Mouse (Mus musculus): ENCODE results near the gene E2f8. TPM values are rescaled to one million over a fixed set of nuclear protein-coding genes. Genes with fewer than 3 reads are reported as not detected.

The E2f8 gene
- total and polyA plus RNA-seq, 3 experiments = 8.9 to 49.4 (median 39.3) TPM

- Histone ChIP-seq H3K27ac (ENCODE audit: control insufficient read depth, low read depth, low read length) (no peak overlapping the region), H3K36me3 (ENCODE audit: control insufficient read depth in 1 of 2, insufficient read depth in 2 of 2, low read length in 2 of 2) (no peaks in the 10 kb centered on the region), H3K9me3 (replicated peaks; ENCODE audit: insufficient read depth, low read length) (no peaks in the 10 kb centered on the region), H3K9ac (ENCODE audit: control insufficient read depth, low read depth, low read length, poor library complexity, severe bottlenecking) (no peak overlapping the region), H3K27me3 (ENCODE audit: control insufficient read depth in 1 of 2, insufficient read depth in 2 of 2, low read length in 2 of 2) (peaks cover 0 to 3% of the 10 kb centered on the region in 2 experiments; a peak in 2 of 4 replicates), H3K4me3 (ENCODE audit: control insufficient read depth in 1 of 2, insufficient read depth in 1 of 2, low read depth in 2 of 2, low read length in 2 of 2) (no peak overlapping the region), H3K4me1 (ENCODE audit: control insufficient read depth in 1 of 2, insufficient read depth in 2 of 2, low read length in 2 of 2) (peaks cover 3 to 4% of the 10 kb centered on the region in 2 experiments; a peak in 2 of 4 replicates), H3K79me2 (ENCODE audit: control insufficient read depth, insufficient read depth, low read length, poor library complexity) (no peaks in the 10 kb centered on the region)
- no peak for DNase-seq (ENCODE audit: low read depth, low spot score)
- TF ChIP-seq MXI1 (IDR thresholded peaks at IDR 0.05; ENCODE audit: low read depth, low read length) = no peak
- TF ChIP-seq MYB (IDR thresholded peaks at IDR 0.05; ENCODE audit: low read depth, low read length) = no peak
- TF ChIP-seq POLR2A (IDR thresholded peaks at IDR 0.05; ENCODE audit: control insufficient read depth in 1 of 2, insufficient read depth in 1 of 2, low read depth in 1 of 2, low read length in 2 of 2, poor library complexity in 1 of 2) = no peak
- TF ChIP-seq ZC3H11A (IDR thresholded peaks at IDR 0.05; ENCODE audit: low read depth, low read length) = no peak
- no peak for TF ChIP-seq E2F4 (IDR thresholded peaks at IDR 0.05; ENCODE audit: borderline replicate concordance, low read depth, low read length)
- TF ChIP-seq NELFE (IDR thresholded peaks at IDR 0.05; ENCODE audit: low read depth, low read length) = no peak
- no peak for TF ChIP-seq RCOR1 (IDR thresholded peaks at IDR 0.05; ENCODE audit: low read depth, low read length)
- no peak for TF ChIP-seq ZKSCAN1 (IDR thresholded peaks at IDR 0.05; ENCODE audit: low read depth, low read length)
- no peak for TF ChIP-seq CHD2 (IDR thresholded peaks at IDR 0.05; ENCODE audit: low read length)
- TF ChIP-seq MAZ (IDR thresholded peaks at IDR 0.05; ENCODE audit: low read depth, low read length) = no peak
- TF ChIP-seq MAFK (IDR thresholded peaks at IDR 0.05; ENCODE audit: borderline replicate concordance, low read depth, low read length) = no peak
- no peak for TF ChIP-seq GABPA (IDR thresholded peaks at IDR 0.05; ENCODE audit: low read depth, low read length)
- no peak for TF ChIP-seq USF1 (IDR thresholded peaks at IDR 0.05; ENCODE audit: low read depth, low read length)
- TF ChIP-seq TCF12 (IDR thresholded peaks at IDR 0.05; ENCODE audit: low read depth, low read length) = no peak
- no peak for TF ChIP-seq ELF1 (IDR thresholded peaks at IDR 0.05; ENCODE audit: low read depth, low read length)
- no peak for TF ChIP-seq SMC3 (IDR thresholded peaks at IDR 0.05; ENCODE audit: low read depth, low read length)
- TF ChIP-seq CHD1 (IDR thresholded peaks at IDR 0.05; ENCODE audit: low read depth, low read length) = no peak
- no peak for TF ChIP-seq EP300 (IDR thresholded peaks at IDR 0.05; ENCODE audit: low read depth in 1 of 2, low read length in 2 of 2)
These were observed 19.2 kb upstream of the E2f8 start for GRCm38 (mm10) chr7:48900408-48901167.

DNA sequence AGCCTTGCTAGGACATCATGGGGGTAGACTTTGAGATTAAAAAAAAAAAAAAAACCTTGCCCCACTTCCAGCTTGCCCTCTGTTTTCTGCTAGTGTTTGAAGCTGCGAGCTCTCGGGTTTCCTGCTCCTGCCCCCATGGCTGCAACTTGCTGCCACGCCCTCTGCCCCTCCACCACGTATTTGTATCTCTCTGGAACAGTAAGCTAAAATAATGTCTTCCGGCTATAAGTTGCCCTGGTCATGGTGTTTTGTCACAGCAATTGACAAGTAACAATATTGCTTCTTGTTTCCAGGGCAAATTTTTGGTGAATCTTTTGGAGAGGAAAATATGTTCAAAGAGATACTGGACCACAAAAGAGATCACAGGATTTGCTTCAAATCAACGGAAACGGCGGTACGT, 17.0 kb upstream of the E2f8 start:
- no peak overlapping the region for H3K9ac ChIP-seq (ENCODE audit: control insufficient read depth, low read depth, low read length, poor library complexity, severe bottlenecking)
- no peaks in the 10 kb centered on the region for H3K9me3 ChIP-seq (replicated peaks; ENCODE audit: insufficient read depth, low read length)
- no peak overlapping the region for H3K27ac ChIP-seq (ENCODE audit: control insufficient read depth, low read depth, low read length)
- peaks cover 0 to 5% of the 10 kb centered on the region in 2 experiments; a peak in 1 of 4 replicates for H3K4me1 ChIP-seq (ENCODE audit: control insufficient read depth in 1 of 2, insufficient read depth in 2 of 2, low read length in 2 of 2)
- no peaks in the 10 kb centered on the region for H3K36me3 ChIP-seq (ENCODE audit: control insufficient read depth in 1 of 2, insufficient read depth in 2 of 2, low read length in 2 of 2)
- 0 out of 4 replicates have a peak overlapping the region, but pooled peaks of 1 of the 2 experiments have one; percentile 19 for H3K4me3 ChIP-seq (ENCODE audit: control insufficient read depth in 1 of 2, insufficient read depth in 1 of 2, low read depth in 2 of 2, low read length in 2 of 2)
- no peaks in the 10 kb centered on the region for H3K79me2 ChIP-seq (ENCODE audit: control insufficient read depth, insufficient read depth, low read length, poor library complexity)
- H3K27me3 ChIP-seq (ENCODE audit: control insufficient read depth in 1 of 2, insufficient read depth in 2 of 2, low read length in 2 of 2) = peaks cover 0 to 3% of the 10 kb centered on the region in 2 experiments; a peak in 2 of 4 replicates
- 0 out of 2 replicates have a peak, but pooled peaks have one; percentile 17 for TF ChIP-seq ZNF384 (IDR thresholded peaks at IDR 0.05; ENCODE audit: low read depth, low read length)
- no peak for TF ChIP-seq MYB (IDR thresholded peaks at IDR 0.05; ENCODE audit: low read depth, low read length)
- no peak for DNase-seq (ENCODE audit: low read depth, low spot score)

Data from MEL (cell line).